Mouse (Mus musculus) spleen, adult 12 weeks (tissue): Measurements from ENCODE around the gene Procr.
"Not testable (repeated sequence)": the region's sequence is repeated elsewhere in the genome, so short reads cannot be mapped to it uniquely, and the experiment has no call there.

ENCODE experiments used
- DNase-seq: peaks from one replicate; pipeline ENCODE4 v3.0.0; 2022; ENCODE audit warnings: low spot score

The Procr gene

DNA sequence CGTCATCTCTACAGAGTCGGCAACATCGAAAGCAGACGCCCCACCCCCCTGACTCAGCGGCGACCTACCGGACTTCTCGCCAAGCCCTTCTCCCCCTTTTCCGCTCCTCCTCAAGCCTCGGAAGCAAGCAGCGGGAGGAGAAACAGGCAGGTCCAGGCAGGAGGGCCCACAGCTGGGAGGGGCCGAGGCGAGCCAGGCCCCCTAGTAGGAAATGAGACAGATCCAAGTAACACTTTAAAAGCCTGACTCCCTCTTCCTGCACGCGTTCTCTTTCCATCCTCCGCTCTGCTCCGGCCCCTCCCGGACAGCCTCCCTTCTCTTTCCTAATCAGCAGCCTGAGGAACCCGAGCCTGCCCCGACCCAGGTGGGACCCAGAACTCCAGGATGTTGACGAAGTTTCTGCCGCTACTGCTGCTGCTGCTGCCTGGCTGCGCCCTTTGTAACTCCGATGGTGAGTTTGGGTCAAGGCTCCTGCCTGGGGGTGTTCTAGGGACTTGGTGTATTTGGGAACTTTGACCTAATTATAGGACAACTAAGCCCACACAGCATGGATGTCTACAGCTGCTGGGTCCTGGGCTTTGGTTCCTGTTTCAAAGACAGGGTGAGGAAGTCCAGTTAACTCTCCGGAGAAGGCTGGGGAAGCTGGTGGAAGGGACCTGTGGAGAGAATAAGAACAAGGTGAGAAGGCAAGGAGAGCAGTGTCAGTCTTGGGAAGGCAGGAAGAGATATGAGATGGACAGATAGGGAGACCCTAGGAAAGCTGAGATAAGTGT, at the start of gene Procr:
Gene Procr (plus strand): TSS at position 104 of the 773 bp plus-strand sequence.
- DNase-seq = no peak

DNA sequence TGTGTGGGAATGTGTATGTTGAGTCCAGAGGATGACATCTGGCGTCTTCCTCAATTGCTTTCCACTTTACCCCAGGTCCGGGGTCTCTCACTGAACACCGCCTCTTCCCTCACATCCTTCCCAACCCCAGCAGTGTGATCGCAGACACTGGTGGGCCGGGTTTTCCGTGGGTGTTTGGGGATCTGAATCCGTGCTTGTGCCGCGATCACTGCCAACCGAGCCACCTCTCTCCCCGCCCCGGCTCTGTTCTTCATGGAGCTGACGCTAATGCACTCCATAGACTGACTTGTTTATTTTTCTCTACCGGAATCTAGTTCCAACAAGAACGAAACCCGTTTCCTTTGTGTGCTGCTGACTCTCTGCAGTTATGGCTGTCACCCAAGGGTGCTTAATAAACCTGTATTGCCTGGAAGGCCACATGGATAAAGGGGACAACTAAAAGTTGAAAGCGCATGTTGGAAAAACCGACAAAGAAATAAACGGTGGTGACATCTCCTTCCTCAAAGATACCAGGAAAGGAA, 49.5 kb upstream of the Procr start:
- no peak for DNase-seq

- DNase-seq = no peak
Measured at GRCm38 (mm10) chr2:155703630-155704029, 47.3 kb upstream of the Procr start.

DNA sequence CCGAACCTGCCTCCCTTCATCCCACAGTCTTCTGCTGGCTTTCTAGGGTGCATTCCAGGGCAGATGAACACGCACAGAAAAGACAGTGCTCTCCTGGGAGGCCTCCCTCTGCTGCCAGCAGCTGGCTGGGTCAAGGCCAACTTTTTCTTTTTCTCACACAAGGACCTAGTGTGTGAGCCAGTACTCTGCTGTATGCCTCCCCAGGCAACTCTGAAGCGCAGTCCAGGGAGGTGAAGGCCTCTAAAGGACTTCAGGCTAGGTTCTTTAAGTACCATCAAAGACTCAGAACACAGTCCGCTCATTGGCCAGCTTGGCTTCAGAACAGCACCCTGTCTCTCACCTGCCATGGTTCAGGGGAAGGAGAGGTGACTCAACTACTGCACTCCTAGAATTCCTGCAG, 43.7 kb upstream of the Procr start:
- DNase-seq = no peak

- DNase-seq = no peak
Measured at GRCm38 (mm10) chr2:155710557-155710956, 40.4 kb upstream of the Procr start.

GRCm38 (mm10) chr2:155717082-155717990, 33.6 kb upstream of the Procr start:
- no peak for DNase-seq

DNA sequence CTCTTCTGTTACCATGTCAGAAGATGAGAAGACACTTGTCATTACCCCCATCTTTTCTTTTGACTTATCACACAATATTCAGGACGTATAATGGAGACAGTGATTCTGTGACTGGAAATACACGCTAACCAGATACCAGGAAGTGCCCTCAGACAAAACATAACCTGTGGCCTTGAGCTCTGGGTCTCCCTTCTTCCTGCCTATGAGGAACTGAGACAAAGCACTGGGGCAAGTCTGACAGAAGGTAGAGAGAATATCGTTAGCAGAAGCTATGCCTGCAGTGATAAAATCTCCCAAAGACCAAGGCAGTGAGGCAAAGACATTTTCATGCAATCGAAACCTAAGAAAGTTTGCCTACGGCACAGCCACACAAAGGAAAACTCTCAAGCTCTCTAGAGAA, 30.3 kb upstream of the Procr start:
- no peak for DNase-seq

DNA sequence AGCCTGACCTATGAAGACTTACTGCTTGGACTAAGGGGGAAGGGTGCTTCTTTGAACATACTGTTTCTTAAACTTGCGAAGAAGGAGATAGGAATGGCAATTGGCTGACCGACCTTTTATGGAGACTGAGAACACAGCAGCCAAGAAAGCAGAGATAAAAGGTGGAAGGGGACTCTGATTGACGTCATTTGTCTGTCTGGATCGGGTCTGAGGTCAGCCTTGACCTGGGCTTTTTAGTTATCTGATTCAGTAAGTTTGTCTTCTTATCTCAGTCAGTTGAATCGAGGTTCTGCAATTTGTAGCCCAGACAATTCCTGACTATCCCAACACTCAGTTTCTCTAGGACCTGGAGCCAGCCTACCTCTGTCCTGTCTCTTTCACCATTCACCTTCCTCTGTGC, 26.9 kb upstream of the Procr start:
- no peak for DNase-seq

DNA sequence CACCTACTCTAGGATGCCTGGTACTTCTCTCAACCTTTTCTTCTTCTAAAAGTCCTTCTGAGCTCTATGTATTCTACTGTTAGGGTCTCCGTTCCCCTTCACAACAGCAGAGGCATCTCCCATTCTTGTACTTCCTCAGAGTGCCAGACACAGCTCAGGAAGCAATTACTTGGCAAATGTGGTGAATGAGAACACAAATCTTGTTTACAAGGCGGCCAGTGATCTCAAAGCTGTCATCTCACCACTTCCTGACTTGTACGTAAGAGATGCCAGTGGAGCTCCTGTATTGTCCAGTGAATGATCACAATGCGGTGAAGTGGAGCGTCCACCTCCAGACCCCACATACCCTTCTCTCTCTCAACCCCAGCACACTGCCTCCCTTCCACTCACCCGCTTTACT, 26.4 kb upstream of the Procr start:
- DNase-seq = no peak

- no peak for DNase-seq
Measured at GRCm38 (mm10) chr2:155726302-155726701, 24.6 kb upstream of the Procr start.

DNA sequence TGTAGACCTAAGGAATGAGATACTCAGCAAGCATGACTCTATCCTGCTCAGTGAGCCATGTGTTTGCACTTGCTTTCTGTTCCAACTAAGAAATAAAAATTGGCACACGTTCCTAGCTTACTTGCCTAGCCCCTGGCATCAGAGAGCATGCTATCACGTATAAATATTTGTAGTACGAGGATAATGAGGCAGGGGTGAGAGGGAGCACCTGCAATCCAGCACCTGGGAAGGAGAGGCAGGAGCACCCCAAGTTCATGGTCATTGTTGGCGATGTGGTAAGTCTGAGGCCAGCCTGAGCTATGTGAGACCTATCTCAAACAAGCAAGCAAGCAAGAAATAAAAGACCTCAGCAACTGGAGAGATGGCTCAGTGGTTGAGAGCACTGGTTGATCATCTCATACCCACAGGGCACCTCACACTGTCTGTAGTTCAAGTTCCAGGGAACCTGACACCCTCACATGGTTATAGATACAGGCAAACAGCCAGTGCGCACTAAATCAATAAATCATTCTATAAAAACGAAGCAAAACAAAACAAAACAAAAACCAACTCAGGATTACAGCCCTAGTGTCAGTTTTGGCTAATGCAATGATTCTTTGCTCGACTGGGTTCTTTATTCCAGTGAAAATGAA, 23.0 kb upstream of the Procr start:
- DNase-seq = no peak

- DNase-seq = no peak
Measured at GRCm38 (mm10) chr2:155728742-155729141, 22.2 kb upstream of the Procr start.

- DNase-seq = peak; percentile 81
Measured at GRCm38 (mm10) chr2:155729158-155729645, 21.7 kb upstream of the Procr start, which contains the start of gene Edem2. Edem2 (minus strand) TSS chr2:155729475.

GRCm38 (mm10) chr2:155735080-155735479, 15.8 kb upstream of the Procr start:
- DNase-seq = no peak

GRCm38 (mm10) chr2:155735766-155736165, 15.2 kb upstream of the Procr start, which contains the start of gene Gm17581:
Gm17581 (minus strand) TSS chr2:155735866.
- DNase-seq = not testable (repeated sequence)

DNA sequence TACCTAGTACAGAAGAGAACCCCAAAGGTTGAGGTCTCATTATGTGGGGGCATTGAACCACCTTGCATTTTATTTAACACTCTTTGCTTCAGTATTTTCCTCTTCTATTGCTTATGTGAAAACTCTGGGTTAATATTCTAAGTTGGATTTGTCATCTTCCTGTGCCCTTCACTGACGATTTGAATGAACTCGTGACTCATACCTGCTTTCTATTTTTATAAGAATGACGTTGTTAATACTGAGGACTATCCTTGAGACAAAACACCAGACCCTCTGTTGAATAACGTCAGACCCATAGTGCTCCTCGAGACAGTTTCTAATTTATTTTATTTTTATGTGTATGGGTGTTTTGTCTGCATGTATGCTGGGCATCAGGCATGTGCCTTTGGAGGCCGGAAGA, 14.0 kb upstream of the Procr start:
- DNase-seq = no peak

DNA sequence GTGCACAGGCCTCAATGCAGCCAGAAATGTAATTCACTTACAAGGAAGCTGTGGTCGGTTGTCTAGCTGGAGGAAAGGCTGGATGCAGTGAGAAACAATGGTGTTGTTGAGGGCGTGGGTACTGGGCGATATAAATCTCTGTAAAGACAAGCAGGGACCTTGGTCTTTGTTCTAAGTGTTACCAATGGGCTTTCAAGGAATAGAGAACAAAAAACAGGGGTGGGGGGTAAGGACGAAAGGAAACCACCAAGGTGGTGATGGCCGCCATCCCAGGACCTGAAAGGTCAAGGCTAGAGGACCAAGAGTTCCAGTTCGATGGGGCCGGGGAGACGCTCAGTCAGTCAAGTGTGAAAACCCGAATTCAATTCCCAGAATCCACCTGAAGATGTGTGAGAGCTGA, 13.1 kb upstream of the Procr start:
- DNase-seq = no peak

GRCm38 (mm10) chr2:155742211-155742610, 8.7 kb upstream of the Procr start:
- DNase-seq = no peak

GRCm38 (mm10) chr2:155742931-155743337, 8.0 kb upstream of the Procr start:
- DNase-seq = no peak

- DNase-seq = no peak
Measured at GRCm38 (mm10) chr2:155743351-155743750, 7.6 kb upstream of the Procr start.

DNA sequence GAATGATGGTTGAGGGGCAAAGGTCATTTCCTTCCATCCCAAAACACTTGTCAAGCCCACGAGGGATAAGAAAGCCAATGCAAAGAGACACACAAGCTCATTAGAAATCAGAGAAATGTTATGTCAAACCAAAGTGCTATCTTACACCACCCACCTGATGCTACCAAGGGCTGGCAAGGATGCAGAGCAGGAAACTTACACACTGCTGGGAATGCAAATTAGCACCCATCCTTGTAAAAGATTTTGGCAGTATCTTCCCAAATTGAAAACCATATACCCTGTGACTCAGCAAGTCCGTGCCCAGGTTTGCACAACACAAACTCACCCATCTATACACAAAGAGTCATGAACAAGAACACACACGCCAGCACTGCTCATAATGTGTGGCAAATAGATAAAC, 5.4 kb upstream of the Procr start:
- DNase-seq = no peak

- DNase-seq = no peak
Measured at GRCm38 (mm10) chr2:155749394-155749793, 1.5 kb upstream of the Procr start.
